Mouse (Mus musculus) left cerebral cortex, adult 8-10 months (tissue): ENCODE results near the gene Nt5c3b. TPM values are rescaled to one million over a fixed set of nuclear protein-coding genes. Genes with fewer than 3 reads are reported as not detected.

Source experiments
- DNase-seq, 2 experiments: peaks; one replicate each; pipeline ENCODE4 v3.0.0; 2022; ENCODE audit warnings: low spot score in 2 of 2
- total RNA-seq, 4 experiments: library from RNA; stranded (reverse); gene quantifications; 2 replicates each; pipeline ENCODE4 v1.2.4; 2022

Nt5c3b gene
- total RNA-seq, 4 experiments from 2014 or later: 46.9 to 52.6 (median 50.0) TPM

DNA sequence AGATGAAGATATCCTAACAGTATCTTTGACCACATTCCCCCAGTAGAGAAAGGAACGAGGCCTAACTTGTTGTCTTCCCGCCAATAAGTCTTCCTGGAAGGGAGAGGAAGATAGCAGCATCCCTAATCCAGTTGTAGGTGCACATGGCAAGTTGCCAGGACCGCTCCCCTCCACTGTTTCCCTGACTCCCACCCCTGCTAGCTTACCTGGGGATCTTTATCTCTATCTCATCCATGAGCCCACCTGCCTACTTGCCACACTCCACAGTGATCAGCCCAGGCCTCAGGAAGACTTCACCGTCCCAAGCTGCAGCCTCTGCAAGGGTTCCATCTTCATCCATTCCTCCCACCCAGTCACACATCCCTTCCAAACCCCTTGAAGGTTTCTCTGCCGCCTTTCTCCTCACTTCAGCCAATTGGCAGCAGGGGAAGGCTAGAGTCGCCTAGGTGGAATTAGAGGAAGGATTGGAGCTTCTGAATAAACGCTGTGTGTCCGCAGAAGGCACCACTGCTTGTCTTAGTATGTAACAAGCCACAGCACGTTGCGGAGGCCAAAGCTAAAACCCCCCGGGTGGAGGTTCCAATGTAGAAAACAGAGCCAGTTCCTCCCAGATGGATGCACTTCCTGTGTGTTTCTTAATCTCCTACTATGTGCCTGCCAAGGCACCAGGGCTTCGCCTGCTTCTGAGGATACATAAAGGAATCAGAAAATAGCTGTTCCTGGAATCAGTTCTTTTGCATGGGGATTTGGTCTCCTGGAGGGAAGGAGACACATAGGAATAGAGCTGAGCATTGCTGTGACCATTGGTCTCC is 41.7 kb downstream of the Nt5c3b start:
- DNase-seq: no peak

DNA sequence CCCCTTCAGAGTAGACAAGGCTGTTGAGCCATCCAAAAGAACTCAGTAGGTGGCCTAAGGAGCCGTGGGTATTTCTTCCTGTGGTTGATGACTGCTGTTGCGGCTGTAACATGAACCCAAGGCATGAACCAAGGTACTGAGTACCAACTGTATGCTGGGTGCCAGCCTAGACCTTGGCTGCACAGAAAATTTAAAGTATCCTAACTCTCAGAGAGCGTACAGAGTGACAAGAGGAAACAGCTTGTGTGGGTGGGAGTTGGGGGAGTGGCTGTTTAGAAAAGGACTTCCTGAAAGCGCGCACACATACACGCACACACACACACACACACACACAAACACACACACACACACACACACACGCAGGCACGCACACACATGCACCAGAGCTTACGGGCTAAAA is 42.3 kb downstream of the Nt5c3b start:
- no peak for DNase-seq

DNA sequence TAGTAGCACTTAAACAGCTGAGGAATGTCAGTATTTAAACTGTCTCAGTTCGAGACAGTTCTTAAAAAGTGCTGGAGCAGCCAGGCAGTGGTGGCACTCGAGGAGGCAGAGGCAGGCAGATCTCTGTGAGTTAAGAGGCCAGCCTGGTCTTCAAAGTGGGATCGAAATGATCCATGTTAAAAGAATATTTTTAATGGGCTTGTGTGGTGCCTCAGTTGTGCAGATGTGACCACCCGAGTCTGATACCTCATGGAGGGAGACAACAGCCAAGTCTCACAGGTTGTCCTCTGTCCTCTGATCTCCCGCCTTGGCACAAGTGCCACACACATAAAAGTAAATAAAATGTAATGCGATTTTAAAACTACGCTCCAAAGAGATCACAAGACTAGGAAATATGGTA is 43.1 kb downstream of the Nt5c3b start:
- DNase-seq: no peak

- peak; percentile 98 to 100 for DNase-seq
Measured at GRCm38 (mm10) chr11:100397600-100398389, 43.8 kb downstream of the Nt5c3b start, which contains the start of gene Jup. TSS of gene Jup (minus strand) at chr11:100397763.

DNA sequence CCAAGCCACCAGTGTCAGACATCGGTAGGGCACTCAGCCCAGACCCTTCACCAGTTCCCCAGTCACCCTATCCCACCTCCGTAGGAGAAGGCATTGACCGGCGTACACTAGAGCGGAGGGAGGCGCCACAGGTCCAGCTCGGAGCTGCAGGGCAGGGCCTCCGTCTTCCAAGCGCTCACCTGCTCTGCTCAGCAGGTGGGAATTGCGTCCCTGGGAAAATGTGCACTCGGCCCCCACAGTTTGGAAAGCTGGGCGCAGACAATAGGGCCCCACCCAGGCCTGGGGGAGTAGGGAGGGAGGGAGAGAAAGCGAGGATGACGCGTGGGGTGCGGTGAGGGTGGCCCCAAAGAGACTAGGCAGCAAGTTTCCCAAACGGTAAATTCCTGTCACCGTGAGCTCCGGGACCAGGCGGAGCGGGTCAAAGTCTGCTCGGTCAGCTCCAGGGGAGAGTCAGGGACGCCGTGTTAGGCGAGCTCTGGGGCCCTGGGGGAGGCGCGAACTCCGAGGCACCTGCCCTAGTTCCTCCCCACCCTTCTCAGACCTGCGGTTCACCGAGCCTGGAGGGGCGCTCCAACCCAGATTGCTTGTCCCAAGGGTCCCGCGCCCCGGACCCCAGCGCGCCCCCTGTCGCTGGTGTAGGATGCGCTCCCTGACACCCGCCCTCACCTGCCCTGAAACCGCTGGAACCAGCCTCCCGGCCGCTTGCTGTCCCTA is 44.6 kb downstream of the Nt5c3b start:
- DNase-seq: no peak

DNA sequence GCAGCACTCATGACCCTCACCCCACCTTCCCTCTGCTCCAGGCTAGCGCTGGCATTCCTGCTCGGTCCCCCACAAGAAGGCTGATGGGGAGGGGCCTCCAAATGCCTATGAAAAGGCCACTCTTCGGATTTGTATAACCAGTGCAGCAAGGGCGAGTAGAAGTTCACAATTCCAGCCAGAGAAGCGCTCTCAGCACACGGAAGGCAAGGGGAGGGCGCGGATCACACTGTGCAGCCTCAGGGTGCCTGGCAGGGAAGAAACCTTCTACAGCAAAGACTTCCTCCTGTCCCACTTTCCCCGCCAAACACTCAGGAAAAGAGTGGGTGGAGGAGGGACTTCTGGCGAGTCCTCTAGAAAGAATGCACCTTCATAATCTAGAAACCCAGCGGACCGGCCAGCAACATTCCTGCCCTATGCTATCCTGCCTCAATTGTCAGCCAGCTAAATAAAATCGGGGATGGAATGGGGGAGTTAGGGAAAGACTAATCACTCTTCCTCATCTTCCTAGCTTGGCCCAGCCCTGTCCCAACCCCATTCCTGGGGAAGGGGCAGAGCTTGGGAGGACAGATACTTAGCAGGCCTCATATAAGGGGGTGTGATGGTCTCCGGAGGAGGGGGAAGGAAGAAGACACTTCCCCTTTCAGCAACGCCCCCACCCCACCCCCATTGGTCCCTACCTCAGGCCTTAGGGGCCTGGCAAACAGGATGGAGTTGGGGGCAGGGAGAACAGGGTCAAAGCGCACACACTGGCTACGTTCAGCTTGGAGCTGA is 45.6 kb downstream of the Nt5c3b start:
- no peak for DNase-seq

DNA sequence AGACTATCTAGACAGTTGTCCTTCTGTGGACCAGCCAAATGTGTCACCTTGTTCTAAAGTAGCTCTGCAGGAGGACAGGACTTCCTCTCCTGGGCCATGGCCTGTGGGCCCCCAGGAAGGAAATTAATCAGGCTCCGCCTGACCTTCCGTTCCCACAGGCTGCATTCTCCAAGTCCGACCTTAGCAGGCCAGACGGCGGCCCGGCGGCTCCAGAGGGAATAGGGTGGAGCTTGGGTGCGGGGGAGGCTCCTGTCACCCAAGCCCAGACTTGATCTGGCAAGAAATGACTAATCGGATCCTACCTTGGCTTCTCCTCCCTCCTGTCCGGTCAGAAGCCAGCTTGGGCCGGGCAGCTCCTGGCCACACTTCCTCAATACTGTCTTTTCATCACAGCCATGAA is 46.4 kb downstream of the Nt5c3b start:
- DNase-seq: no peak

DNA sequence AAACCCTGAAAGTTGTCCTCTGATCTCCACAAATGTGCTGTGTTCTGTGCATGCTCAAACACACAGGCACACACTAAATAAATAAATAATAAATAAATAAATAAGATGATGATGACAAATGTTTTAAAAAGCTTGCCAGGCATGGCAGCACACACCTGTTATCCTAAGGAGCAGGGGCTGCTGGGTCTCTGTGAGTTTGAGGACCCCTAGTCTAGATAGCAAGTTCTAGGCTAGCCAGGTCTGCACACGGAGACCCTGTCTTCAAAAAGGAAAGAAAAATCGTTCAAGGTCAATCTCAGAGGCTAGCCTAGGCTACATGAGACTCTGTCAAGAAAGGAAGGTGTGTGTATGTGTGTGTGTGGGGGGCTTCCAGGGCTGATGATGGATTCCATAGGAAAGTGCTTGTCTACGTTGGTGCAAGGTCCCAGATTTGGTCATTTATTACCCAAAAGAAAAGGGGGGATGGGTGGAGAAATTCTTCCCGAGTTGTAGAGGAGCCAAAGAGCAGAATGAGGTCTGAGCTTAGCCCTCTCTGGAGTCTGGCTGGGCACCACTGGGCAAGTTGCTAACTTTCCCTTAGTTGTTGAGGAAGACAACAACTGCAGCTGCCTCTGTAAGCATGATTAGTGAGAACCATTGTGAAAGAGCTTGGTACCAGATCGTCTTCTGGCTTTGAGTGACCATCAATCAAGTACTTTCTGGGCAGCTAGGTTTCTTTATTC is 47.1 kb downstream of the Nt5c3b start:
- DNase-seq: no peak

DNA sequence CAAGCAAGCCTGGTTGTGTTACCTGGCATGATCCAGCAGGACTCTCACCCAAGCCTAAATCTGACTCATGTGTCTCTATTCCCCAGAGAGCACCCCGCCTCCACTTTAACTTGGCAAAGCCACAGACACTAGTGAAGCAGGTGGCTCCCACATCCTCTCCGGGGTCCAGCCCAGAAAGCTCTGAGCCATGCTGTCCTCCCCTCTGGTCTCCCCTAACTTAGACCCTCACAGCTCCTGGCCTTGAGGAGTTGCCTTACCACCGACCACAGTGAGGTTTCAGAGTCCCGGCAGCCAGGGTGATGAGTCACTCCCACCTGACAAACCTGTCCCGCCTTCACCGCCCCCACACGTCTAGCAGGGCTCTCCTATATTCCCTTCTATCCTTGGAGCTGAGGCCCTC is 47.9 kb downstream of the Nt5c3b start:
- no peak for DNase-seq

DNA sequence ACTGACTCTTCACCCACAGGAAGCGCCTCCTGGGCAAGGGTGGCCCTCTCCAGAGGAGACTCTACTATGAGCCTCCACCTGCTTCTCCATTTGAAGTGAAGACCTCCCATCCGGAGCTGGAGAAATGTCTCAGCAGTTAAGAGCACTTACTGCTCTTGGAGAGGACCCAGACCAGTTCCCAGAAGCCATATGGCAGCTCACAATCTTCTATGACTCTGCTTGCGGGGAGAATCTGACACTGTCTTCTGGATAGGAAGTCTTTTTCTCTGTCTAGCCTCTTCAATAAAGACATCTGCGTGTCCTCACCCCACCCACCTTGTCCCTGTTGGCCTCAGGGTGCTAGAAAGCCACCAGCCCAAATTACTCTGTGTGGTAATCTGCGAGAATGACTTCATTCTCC is 48.6 kb downstream of the Nt5c3b start:
- DNase-seq: no peak

DNA sequence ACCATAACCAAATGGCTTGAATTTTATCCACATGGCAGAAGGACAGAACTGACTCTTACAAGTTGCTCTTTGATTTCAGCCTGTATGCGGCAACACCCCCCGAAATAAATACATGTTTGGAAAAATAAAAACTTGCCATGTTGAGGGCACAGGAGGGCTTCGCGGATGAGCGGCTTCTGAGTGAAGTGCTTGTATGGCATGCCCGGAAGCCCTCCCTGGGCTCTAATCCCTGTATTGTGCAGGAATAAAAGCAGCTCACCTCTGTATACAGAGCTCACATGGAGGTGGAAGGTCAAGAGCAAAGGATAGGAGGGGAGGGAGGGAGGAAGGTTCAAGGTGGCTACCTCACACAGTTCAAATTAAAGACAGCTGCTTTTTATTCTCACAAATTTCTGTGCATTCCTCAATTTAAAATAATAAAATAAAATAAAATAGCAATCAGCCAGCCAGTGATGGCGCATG is 49.7 kb downstream of the Nt5c3b start:
- no peak for DNase-seq

DNA sequence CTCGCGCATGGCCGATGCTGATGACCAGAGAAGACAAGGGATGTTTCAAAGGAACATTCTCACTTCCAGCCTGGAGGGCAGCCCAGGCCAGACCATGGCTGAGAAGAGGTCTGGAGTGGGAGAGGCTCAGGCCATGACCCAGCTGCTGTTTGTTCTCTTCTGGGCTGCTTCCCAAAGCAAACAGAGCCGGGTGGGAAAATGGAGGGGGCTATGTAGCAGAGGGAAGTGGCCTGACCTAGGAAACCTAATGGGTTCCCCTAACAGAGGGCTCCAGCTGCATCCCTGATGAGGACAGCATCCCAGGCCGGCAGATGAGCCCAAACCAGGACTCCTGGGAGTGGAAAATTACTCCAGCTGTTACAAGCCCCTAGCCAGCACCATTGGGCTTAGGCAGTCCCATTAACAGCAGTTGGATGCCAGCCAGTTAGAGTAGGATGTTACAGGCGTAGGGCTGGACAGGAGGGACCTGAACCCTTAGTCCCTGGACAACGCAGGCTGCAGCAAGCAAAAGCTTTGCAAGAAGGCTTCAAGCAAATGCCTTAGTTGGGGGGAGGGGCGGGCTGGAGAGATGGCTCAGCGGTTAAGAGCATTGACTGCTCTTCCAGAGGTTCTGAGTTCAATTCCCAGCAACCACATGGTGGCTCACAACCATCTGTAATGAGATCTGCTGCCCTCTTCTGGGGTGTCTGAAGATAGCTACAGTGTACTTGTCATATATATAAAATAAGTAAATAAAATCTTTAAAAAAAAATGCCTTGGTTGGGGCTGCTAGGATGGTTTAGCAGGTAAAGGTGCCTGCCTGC is 50.3 kb downstream of the Nt5c3b start:
- no peak for DNase-seq

- no peak for DNase-seq
Measured at GRCm38 (mm10) chr11:100389931-100390445, 51.6 kb downstream of the Nt5c3b start.

GRCm38 (mm10) chr11:100388588-100388987 is 53.0 kb downstream of the Nt5c3b start:
- DNase-seq: no peak

GRCm38 (mm10) chr11:100387589-100388375 is 53.8 kb downstream of the Nt5c3b start:
- peak in 1 of 2 experiments; percentile 55 for DNase-seq

GRCm38 (mm10) chr11:100387111-100387510 is 54.5 kb downstream of the Nt5c3b start:
- DNase-seq: no peak

DNA sequence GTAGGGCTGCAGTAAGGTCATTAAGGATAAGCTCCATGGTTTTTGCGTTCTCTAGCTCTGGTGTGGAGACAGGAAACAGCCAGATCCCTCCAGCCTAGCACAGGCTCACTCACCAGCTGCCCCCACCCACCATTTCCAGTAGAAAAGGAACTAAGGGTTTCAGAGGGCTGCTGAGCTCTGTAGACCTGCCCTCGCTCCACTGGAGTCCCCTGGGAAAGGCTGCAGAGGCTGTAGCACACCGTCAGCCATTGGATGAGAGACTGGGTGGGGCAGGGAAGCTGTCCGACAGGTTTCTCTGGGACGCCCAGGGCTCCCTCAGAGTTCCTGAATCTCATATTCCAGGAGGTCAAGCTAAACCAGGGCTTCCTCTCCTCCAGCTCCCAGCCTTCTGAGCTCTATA is 55.0 kb downstream of the Nt5c3b start:
- DNase-seq: no peak

DNA sequence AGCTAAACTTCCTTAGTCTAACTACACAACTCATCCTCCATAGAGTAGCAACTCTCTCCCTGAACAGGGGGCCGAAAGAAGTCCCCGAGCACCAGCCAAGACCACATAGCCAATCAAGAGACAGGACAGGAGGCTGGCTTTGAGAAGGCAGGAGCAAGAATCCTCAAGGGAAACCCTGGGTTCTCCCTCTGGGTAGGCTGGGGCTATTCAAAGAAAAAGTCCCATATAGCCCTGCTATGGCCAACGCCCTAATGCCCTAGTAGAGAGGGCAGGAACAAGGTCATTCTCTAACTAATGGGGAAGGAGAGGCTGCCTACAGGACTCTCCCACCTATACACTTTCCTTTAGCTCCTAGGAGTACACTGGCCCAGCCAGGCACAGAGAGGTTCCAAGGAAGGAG is 56.6 kb downstream of the Nt5c3b start:
- DNase-seq: no peak

- no peak for DNase-seq
Measured at GRCm38 (mm10) chr11:100382682-100383081, 58.9 kb downstream of the Nt5c3b start.
